Mouse (Mus musculus) midbrain, embryonic 12.5 days (tissue): ENCODE data around the gene Upb1. TPM values are rescaled to one million over a fixed set of nuclear protein-coding genes. Genes with fewer than 3 reads are reported as not detected.
"Not testable (repeated sequence)": the region's sequence is repeated elsewhere in the genome, so short reads cannot be mapped to it uniquely, and the experiment has no call there.

Experiments used
- ATAC-seq: fragments of 200-750 bp; cut with Nextera tagmentation; 2 replicates; pipeline ENCODE4 v1.8.0; 2017; ENCODE audit warnings: low read depth, moderate TSS enrichment, moderate library complexity; ENCODE audit not compliant: low FRiP score
- H3K27ac ChIP-seq: fragments of 300-500 bp; sonication (generic); replicated peaks from 2 replicates; pipeline ENCODE4 v1.5.1; 2016; ENCODE audit warnings: mild to moderate bottlenecking
- H3K27me3 ChIP-seq: fragments of 300-500 bp; sonication (generic); 2 replicates; pipeline ENCODE4 v1.6.1; 2016; ENCODE audit warnings: mild to moderate bottlenecking
- H3K36me3 ChIP-seq: fragments of 300-500 bp; sonication (generic); 2 replicates; pipeline ENCODE4 v1.6.1; 2016
- H3K4me1 ChIP-seq: fragments of 300-500 bp; sonication (generic); 2 replicates; pipeline ENCODE4 v1.6.1; 2016
- H3K4me2 ChIP-seq: fragments of 300-500 bp; sonication (generic); replicated peaks from 2 replicates; pipeline ENCODE4 v1.6.1; 2016; ENCODE audit warnings: mild to moderate bottlenecking, moderate library complexity
- H3K4me3 ChIP-seq: fragments of 300-500 bp; sonication (generic); 2 replicates; pipeline ENCODE4 v1.5.1; 2016; ENCODE audit warnings: mild to moderate bottlenecking
- H3K9ac ChIP-seq: fragments of 300-500 bp; sonication (generic); replicated peaks from 2 replicates; pipeline ENCODE4 v1.6.1; 2016; ENCODE audit warnings: mild to moderate bottlenecking, moderate library complexity
- H3K9me3 ChIP-seq: fragments of 300-500 bp; sonication (generic); 2 replicates; pipeline ENCODE4 v1.6.1; 2016; ENCODE audit warnings: mild to moderate bottlenecking
- WGBS: fragments of 180-500 bp; shearing (Covaris S2); methylation state at CpG from one replicate; pipeline ENCODE4 v1.1.7; 2016; 5-methylcytosine and 5-hydroxymethylcytosine counted together
- polyA plus RNA-seq: library from polyadenylated mRNA; unstranded; fragments of >200 nt; fragmentation: Nextera tagmentation; extraction: Ambion mirVana; gene quantifications from 2 replicates; pipeline ENCODE4 v1.2.1, GENCODE M21; 2016

The Upb1 gene
- 0.07 and 0.26 TPM in 2 replicates for polyA plus RNA-seq

GRCm38 (mm10) chr10:75400958-75401357 lies at the start of gene Upb1:
Gene Upb1 (plus strand): TSS chr10:75401115.
- H3K9me3 ChIP-seq = no peaks in the 10 kb centered on the region
- no peak within 1 kb of the TSS for H3K4me2 ChIP-seq
- ATAC-seq = no peak
- no peaks in the 10 kb centered on the region for H3K27me3 ChIP-seq
- no peaks in the 10 kb centered on the region for H3K36me3 ChIP-seq
- whole genome bisulfite sequencing = 89% methylated on average over 4 of the region's 4 CpGs
- H3K9ac ChIP-seq = no peak within 1 kb of the TSS
- H3K4me3 ChIP-seq = no peak within 1 kb of the TSS
- H3K4me1 ChIP-seq = 0 out of 2 replicates have a peak, but pooled peaks cover 4% of the 10 kb centered on the region
- no peak within 1 kb of the TSS for H3K27ac ChIP-seq

- Histone ChIP-seq H3K9ac (no peak overlapping the region), H3K36me3 (no peaks in the 10 kb centered on the region), H3K4me1 (no peaks in the 10 kb centered on the region), H3K4me3 (no peak overlapping the region), H3K4me2 (no peak overlapping the region), H3K27me3 (no peaks in the 10 kb centered on the region), H3K9me3 (no peaks in the 10 kb centered on the region), H3K27ac (no peak overlapping the region)
- ATAC-seq = no peak
- WGBS = 92% methylated on average over 12 of the region's 12 CpGs
Measured at GRCm38 (mm10) chr10:75352541-75352940, 48.4 kb upstream of the Upb1 start.

GRCm38 (mm10) chr10:75353838-75354241 lies 47.1 kb upstream of the Upb1 start:
- H3K4me2 ChIP-seq, H3K4me3 ChIP-seq, H3K9ac ChIP-seq, H3K4me1 ChIP-seq, H3K27me3 ChIP-seq, H3K36me3 ChIP-seq, ATAC-seq, H3K9me3 ChIP-seq, H3K27ac ChIP-seq: not testable (repeated sequence)
- WGBS = 55% methylated on average over 9 of the region's 9 CpGs

- no peak overlapping the region for H3K9ac ChIP-seq
- no peak overlapping the region for H3K27ac ChIP-seq
- H3K9me3 ChIP-seq = no peaks in the 10 kb centered on the region
- no peak for ATAC-seq
- H3K4me2 ChIP-seq = no peak overlapping the region
- no peak overlapping the region for H3K4me3 ChIP-seq
- WGBS = 83% methylated on average over 4 of the region's 4 CpGs
- H3K36me3 ChIP-seq = no peaks in the 10 kb centered on the region
- no peaks in the 10 kb centered on the region for H3K27me3 ChIP-seq
- no peaks in the 10 kb centered on the region for H3K4me1 ChIP-seq
Measured at GRCm38 (mm10) chr10:75355341-75355740, 45.6 kb upstream of the Upb1 start.

GRCm38 (mm10) chr10:75364214-75364690 lies 36.7 kb upstream of the Upb1 start:
- not testable (repeated sequence) for H3K27me3 ChIP-seq, H3K9ac ChIP-seq, H3K9me3 ChIP-seq, H3K36me3 ChIP-seq, H3K4me3 ChIP-seq, H3K4me2 ChIP-seq
- WGBS = 0% methylated on average over 1 of the region's 1 CpGs
- peak; percentile 84 for ATAC-seq
- Histone ChIP-seq H3K4me1 (peaks cover 16% of the 10 kb centered on the region), H3K27ac (peak overlapping the region; percentile 46; the same call in 1 of the 2 replicates)

GRCm38 (mm10) chr10:75364796-75365195 lies 36.1 kb upstream of the Upb1 start:
- H3K4me2 ChIP-seq = no peak overlapping the region
- H3K4me3 ChIP-seq = no peak overlapping the region
- H3K36me3 ChIP-seq = no peaks in the 10 kb centered on the region
- WGBS = 86% methylated on average over 9 of the region's 9 CpGs
- no peaks in the 10 kb centered on the region for H3K9me3 ChIP-seq
- H3K4me1 ChIP-seq = peaks cover 16% of the 10 kb centered on the region
- 0 out of 2 replicates have a peak overlapping the region, but pooled peaks have one; percentile 15 for H3K27ac ChIP-seq
- no peak overlapping the region for H3K9ac ChIP-seq
- ATAC-seq = peak; percentile 56; the same call in 1 of the 2 replicates
- no peaks in the 10 kb centered on the region for H3K27me3 ChIP-seq

- H3K36me3 ChIP-seq = no peaks in the 10 kb centered on the region
- H3K9ac ChIP-seq = no peak overlapping the region
- no peak overlapping the region for H3K4me3 ChIP-seq
- no peak for ATAC-seq
- H3K27ac ChIP-seq = no peak overlapping the region
- H3K27me3 ChIP-seq = no peaks in the 10 kb centered on the region
- H3K4me2 ChIP-seq = peak overlapping the region; percentile 4; the same call in 1 of the 2 replicates
- no peaks in the 10 kb centered on the region for H3K9me3 ChIP-seq
- peaks cover 16% of the 10 kb centered on the region for H3K4me1 ChIP-seq
- WGBS = 52% methylated on average over 6 of the region's 6 CpGs
Measured at GRCm38 (mm10) chr10:75365231-75365633, 35.7 kb upstream of the Upb1 start.

- not testable (repeated sequence) for H3K4me3 ChIP-seq, H3K27ac ChIP-seq, H3K9me3 ChIP-seq, H3K27me3 ChIP-seq, H3K4me2 ChIP-seq, H3K4me1 ChIP-seq, H3K36me3 ChIP-seq, H3K9ac ChIP-seq, ATAC-seq
- 90% methylated on average over 15 of the region's 19 CpGs for WGBS
Measured at GRCm38 (mm10) chr10:75373655-75374351, 27.1 kb upstream of the Upb1 start.

GRCm38 (mm10) chr10:75378688-75379087 lies 22.2 kb upstream of the Upb1 start:
- WGBS = 90% methylated on average over 10 of the region's 10 CpGs
- H3K27ac ChIP-seq = no peak overlapping the region
- no peak for ATAC-seq

GRCm38 (mm10) chr10:75390156-75390555 lies 10.8 kb upstream of the Upb1 start:
- 84% methylated on average over 2 of the region's 2 CpGs for WGBS
- H3K4me2 ChIP-seq = no peak overlapping the region

More at GRCm38 (mm10) chr10:75378688-75379087, 22.2 kb upstream of the Upb1 start:
- no peaks in the 10 kb centered on the region for H3K27me3 ChIP-seq
- H3K4me1 ChIP-seq = no peaks in the 10 kb centered on the region
- H3K4me3 ChIP-seq = no peak overlapping the region
- no peaks in the 10 kb centered on the region for H3K36me3 ChIP-seq
- no peak overlapping the region for H3K4me2 ChIP-seq
- no peaks in the 10 kb centered on the region for H3K9me3 ChIP-seq
- H3K9ac ChIP-seq = no peak overlapping the region

GRCm38 (mm10) chr10:75390832-75391231 lies 10.1 kb upstream of the Upb1 start:
- H3K4me3 ChIP-seq = no peak overlapping the region
- no peaks in the 10 kb centered on the region for H3K36me3 ChIP-seq
- no peak overlapping the region for H3K4me2 ChIP-seq
- H3K4me1 ChIP-seq = no peaks in the 10 kb centered on the region
- no peaks in the 10 kb centered on the region for H3K9me3 ChIP-seq
- ATAC-seq = no peak
- no peaks in the 10 kb centered on the region for H3K27me3 ChIP-seq
- 86% methylated on average over 4 of the region's 4 CpGs for WGBS
- H3K27ac ChIP-seq = no peak overlapping the region
- no peak overlapping the region for H3K9ac ChIP-seq

More at GRCm38 (mm10) chr10:75390156-75390555, 10.8 kb upstream of the Upb1 start:
- no peak overlapping the region for H3K9ac ChIP-seq
- H3K36me3 ChIP-seq = no peaks in the 10 kb centered on the region
- H3K4me3 ChIP-seq = no peak overlapping the region
- H3K9me3 ChIP-seq = no peaks in the 10 kb centered on the region
- no peak overlapping the region for H3K27ac ChIP-seq
- no peaks in the 10 kb centered on the region for H3K27me3 ChIP-seq
- ATAC-seq = no peak
- H3K4me1 ChIP-seq = no peaks in the 10 kb centered on the region

- no peaks in the 10 kb centered on the region for H3K27me3 ChIP-seq
- 85% methylated on average over 8 of the region's 8 CpGs for WGBS
- H3K4me3 ChIP-seq = no peak overlapping the region
- H3K4me1 ChIP-seq = 0 out of 2 replicates have a peak, but pooled peaks cover 4% of the 10 kb centered on the region
- H3K27ac ChIP-seq = no peak overlapping the region
- no peaks in the 10 kb centered on the region for H3K36me3 ChIP-seq
- H3K9me3 ChIP-seq = no peaks in the 10 kb centered on the region
- ATAC-seq = no peak
- H3K4me2 ChIP-seq = no peak overlapping the region
- no peak overlapping the region for H3K9ac ChIP-seq
Measured at GRCm38 (mm10) chr10:75394796-75395195, 6.1 kb upstream of the Upb1 start.
